Comparison of ENCODE assay signal across 8 mouse cellular contexts in the genomic region with DNA sequence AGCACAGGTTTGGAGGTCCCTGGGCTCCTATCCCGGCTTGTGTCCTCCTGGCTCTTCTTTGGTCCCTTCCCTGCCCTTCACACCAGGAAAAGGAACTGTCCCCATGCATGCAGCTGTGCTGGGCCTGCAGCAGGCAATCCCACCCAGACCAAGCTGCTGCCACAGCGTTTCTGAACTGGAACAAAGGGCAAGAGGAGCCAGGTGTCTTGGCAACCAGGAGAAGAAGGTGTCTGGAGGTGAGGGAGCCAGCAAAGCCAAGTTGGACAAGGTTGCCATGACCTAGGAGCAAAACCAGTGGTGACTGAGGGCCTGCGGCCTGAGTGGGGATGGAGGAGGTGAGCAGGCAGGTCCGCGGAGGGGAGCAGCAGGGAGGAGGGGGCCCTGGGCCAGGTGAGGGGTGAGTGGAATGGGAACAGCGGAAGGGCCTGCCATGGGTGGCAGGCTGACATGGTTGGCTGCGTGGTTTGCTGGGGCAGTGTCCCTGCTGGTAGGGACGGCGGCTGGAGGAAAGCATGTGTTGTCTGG. TPM values are rescaled to one million over a fixed set of nuclear protein-coding genes. Genes with fewer than 3 reads are reported as not detected.
A peak's percentile ranks its signal among the peaks of the same experiment; 100 is the strongest.
DNase-seq lines count a peak whose midpoint lies in the region; ATAC-seq and TF ChIP-seq lines count a peak whose summit lies in the region.

Gene Gpx4 (plus strand): TSS at position 126 of the 525 bp plus-strand sequence.

- no peaks in the 10 kb centered on the region for H3K9me3 ChIP-seq in neural tube, embryonic 11.5 days (ENCODE audit: control insufficient read depth, low read length)

- H3K27ac ChIP-seq in neural tube, embryonic 11.5 days (ENCODE audit: low read depth, low read length) = peak within 1 kb of the TSS; percentile 73
- H3K27ac ChIP-seq in embryonic fibroblast, embryonic 13.5 days (ENCODE audit: insufficient read depth, low read length) = no peak within 1 kb of the TSS

- 33% methylated on average over 9 of the region's 9 CpGs for WGBS in neural tube, embryonic 11.5 days

- H3K79me2 ChIP-seq in myocyte (ENCODE audit: control insufficient read depth, insufficient read depth) = no peaks in the 10 kb centered on the region

- no peak within 1 kb of the TSS for H3ac ChIP-seq in myocyte (ENCODE audit: control insufficient read depth, insufficient read length)

- ATAC-seq in neural tube, embryonic 11.5 days (ENCODE audit: insufficient read depth, low FRiP score, low TSS enrichment) = no peak

- H3K9ac ChIP-seq in neural tube, embryonic 11.5 days (ENCODE audit: low read length) = no peak within 1 kb of the TSS

- H3K4me3 ChIP-seq in neural tube, embryonic 11.5 days (ENCODE audit: low read depth, low read length) = no peak within 1 kb of the TSS
- no peak within 1 kb of the TSS for H3K4me3 ChIP-seq in embryonic fibroblast, embryonic 13.5 days (ENCODE audit: insufficient read depth, low read length)
- H3K4me3 ChIP-seq in myocyte = no peak within 1 kb of the TSS

- H3K27me3 ChIP-seq in neural tube, embryonic 11.5 days (ENCODE audit: control insufficient read depth, insufficient read depth, low read length) = 0 out of 2 replicates have a peak, but pooled peaks cover 2% of the 10 kb centered on the region
- no peaks in the 10 kb centered on the region for H3K27me3 ChIP-seq in myocyte (ENCODE audit: control insufficient read depth, insufficient read depth, insufficient read length)

- no peaks in the 10 kb centered on the region for H3K36me3 ChIP-seq in neural tube, embryonic 11.5 days (ENCODE audit: control insufficient read depth, insufficient read depth, low read length)
- no peaks in the 10 kb centered on the region for H3K36me3 ChIP-seq in myocyte (ENCODE audit: control insufficient read depth, insufficient read depth)

- DNase-seq in neural tube, embryonic 11.5 days (ENCODE audit: low spot score) = no peak
- no peak for DNase-seq in neural tube, embryonic 10.5 days (ENCODE audit: extremely low spot score, low spot score)
- no peak for DNase-seq in heart, postnatal 10 days
- DNase-seq in left cerebral cortex, postnatal 14 days (ENCODE audit: low spot score in 2 of 2) = no peak
- DNase-seq in right cerebral cortex, postnatal 10 days (ENCODE audit: low spot score in 2 of 2) = no peak
- no peak for DNase-seq in adipocyte (ENCODE audit: low spot score)

- H3K4me2 ChIP-seq in neural tube, embryonic 11.5 days (ENCODE audit: low read depth) = no peak within 1 kb of the TSS
- no peak within 1 kb of the TSS for H3K4me2 ChIP-seq in myocyte (ENCODE audit: low read depth)

- TF ChIP-seq CTCF in embryonic fibroblast, embryonic 13.5 days (IDR thresholded peaks at IDR 0.05; ENCODE audit: borderline replicate concordance, insufficient read depth, low read length) = no peak

- TF ChIP-seq POLR2A in embryonic fibroblast, embryonic 13.5 days (IDR thresholded peaks at IDR 0.05; ENCODE audit: low read depth, low read length) = no peak
- no peak for TF ChIP-seq POLR2A in myocyte (IDR thresholded peaks at IDR 0.05; ENCODE audit: insufficient read length, low read depth)

- intact Hi-C loops in heart, postnatal 10 days (cut with DNase I) = no loop called here
- intact Hi-C loops in left cerebral cortex, postnatal 14 days (cut with DNase I) = no loop called here

- H3K4me1 ChIP-seq in neural tube, embryonic 11.5 days (ENCODE audit: control insufficient read depth, insufficient read depth, low read length) = peaks cover 14% of the 10 kb centered on the region
- peaks cover 4% of the 10 kb centered on the region; the same call in 1 of the 2 replicates for H3K4me1 ChIP-seq in embryonic fibroblast, embryonic 13.5 days (ENCODE audit: control insufficient read depth, insufficient read depth, low read length)

TF ChIP-seq in myocyte, 11 proteins besides CTCF, POLR2A, EP300 and RAD21:
- TF ChIP-seq TCF12 (IDR thresholded peaks at IDR 0.05; ENCODE audit: insufficient read depth, poor library complexity, severe bottlenecking) (no peak), TCF3 (IDR thresholded peaks at IDR 0.05; ENCODE audit: insufficient read length, low read depth) (no peak), MYOG (IDR thresholded peaks at IDR 0.05; ENCODE audit: control insufficient read depth in 1 of 3, insufficient read depth in 1 of 3, insufficient read length in 2 of 3, low read depth in 2 of 3) (no peak), USF1 (IDR thresholded peaks at IDR 0.05; ENCODE audit: low read depth) (no peak), REST (IDR thresholded peaks at IDR 0.05; ENCODE audit: insufficient read depth, insufficient read length) (no peak), MAX (IDR thresholded peaks at IDR 0.05; ENCODE audit: low read depth) (no peak), CEBPB (IDR thresholded peaks at IDR 0.05; ENCODE audit: insufficient read depth, poor library complexity, severe bottlenecking) (no peak), MYOD1 (IDR thresholded peaks at IDR 0.05; ENCODE audit: control insufficient read depth in 1 of 3, insufficient read length in 2 of 3, low read depth in 2 of 3) (no peak), E2F4 (IDR thresholded peaks at IDR 0.05; ENCODE audit: insufficient read depth) (no peak), SRF (IDR thresholded peaks at IDR 0.05; ENCODE audit: control insufficient read depth, insufficient read length, low read depth) (no peak), POLR2AphosphoS2 (IDR thresholded peaks at IDR 0.05; ENCODE audit: insufficient read length, low read depth) (no peak)

RNA-seq across cellular contexts. Expression of gene Gpx4, which starts in this region (rescaled TPM):
- polyA plus RNA-seq in neural tube, embryonic 11.5 days (2014; fragmentation: Nextera tagmentation; extraction: Ambion mirVana) = 540 and 570 TPM in 2 replicates
- 214 and 217 TPM in 2 replicates for polyA plus RNA-seq in embryonic fibroblast, embryonic 13.5 days (2011; ENCODE audit: insufficient read length, low read depth, missing spikeins)
- total RNA-seq in heart, postnatal 10 days (2021) = 100 to 1,000 TPM; 551 to 562 TPM
- 100 to 1,000 TPM; 462 to 482 TPM for total RNA-seq in left cerebral cortex, postnatal 14 days (2021)
- 1,278 TPM for polyA plus RNA-seq in myocyte (2012; fragmentation: generic; extraction: Trizol)
